Mouse (Mus musculus): Measurements from ENCODE around the gene Dennd1b.

Gene Dennd1b

GRCm38 (mm10) chr1:138963161-138963867 is at the start of gene Dennd1b:
TSS of gene Dennd1b (plus strand) at chr1:138963435.
- peak; percentile 71 for DNase-seq (ENCODE audit: extremely low spot score)

GRCm38 (mm10) chr1:138915596-138915995 is 47.6 kb upstream of the Dennd1b start:
- DNase-seq (ENCODE audit: extremely low spot score): no peak

GRCm38 (mm10) chr1:138919601-138920000 is 43.6 kb upstream of the Dennd1b start:
- no peak for DNase-seq (ENCODE audit: extremely low spot score)

GRCm38 (mm10) chr1:138920082-138920481 is 43.2 kb upstream of the Dennd1b start:
- no peak for DNase-seq (ENCODE audit: extremely low spot score)

GRCm38 (mm10) chr1:138920799-138921198 is 42.4 kb upstream of the Dennd1b start:
- DNase-seq (ENCODE audit: extremely low spot score): no peak

- DNase-seq (ENCODE audit: extremely low spot score): no peak
Observed at GRCm38 (mm10) chr1:138922886-138923285, 40.3 kb upstream of the Dennd1b start.

- no peak for DNase-seq (ENCODE audit: extremely low spot score)
Observed at GRCm38 (mm10) chr1:138924282-138924681, 39.0 kb upstream of the Dennd1b start.

GRCm38 (mm10) chr1:138928671-138929483 is 34.4 kb upstream of the Dennd1b start:
- no peak for DNase-seq (ENCODE audit: extremely low spot score)

GRCm38 (mm10) chr1:138929985-138930384 is 33.2 kb upstream of the Dennd1b start:
- no peak for DNase-seq (ENCODE audit: extremely low spot score)

GRCm38 (mm10) chr1:138930856-138931255 is 32.4 kb upstream of the Dennd1b start:
- no peak for DNase-seq (ENCODE audit: extremely low spot score)

GRCm38 (mm10) chr1:138936169-138936568 is 27.1 kb upstream of the Dennd1b start:
- DNase-seq (ENCODE audit: extremely low spot score): no peak

- DNase-seq (ENCODE audit: extremely low spot score): no peak
Observed at GRCm38 (mm10) chr1:138937686-138938370, 25.4 kb upstream of the Dennd1b start.

GRCm38 (mm10) chr1:138939579-138940139 is 23.6 kb upstream of the Dennd1b start:
- no peak for DNase-seq (ENCODE audit: extremely low spot score)

- no peak for DNase-seq (ENCODE audit: extremely low spot score)
Observed at GRCm38 (mm10) chr1:138940407-138940806, 22.8 kb upstream of the Dennd1b start.

- DNase-seq (ENCODE audit: extremely low spot score): no peak
Observed at GRCm38 (mm10) chr1:138952173-138952572, 11.1 kb upstream of the Dennd1b start.

- no peak for DNase-seq (ENCODE audit: extremely low spot score)
Observed at GRCm38 (mm10) chr1:138954978-138955377, 8.3 kb upstream of the Dennd1b start.

- DNase-seq (ENCODE audit: extremely low spot score): no peak
Observed at GRCm38 (mm10) chr1:138955455-138955854, 7.8 kb upstream of the Dennd1b start.

- no peak for DNase-seq (ENCODE audit: extremely low spot score)
Observed at GRCm38 (mm10) chr1:138956511-138956910, 6.7 kb upstream of the Dennd1b start.

GRCm38 (mm10) chr1:138957111-138957510 is 6.1 kb upstream of the Dennd1b start:
- no peak for DNase-seq (ENCODE audit: extremely low spot score)

GRCm38 (mm10) chr1:138958863-138959262 is 4.4 kb upstream of the Dennd1b start:
- no peak for DNase-seq (ENCODE audit: extremely low spot score)

- DNase-seq (ENCODE audit: extremely low spot score): no peak
Observed at GRCm38 (mm10) chr1:138959903-138960483, 3.2 kb upstream of the Dennd1b start.
